Mouse (Mus musculus): ENCODE measurements around the gene Gkn2. TPM values are rescaled to one million over a fixed set of nuclear protein-coding genes. Genes with fewer than 3 reads are reported as not detected.
A peak's percentile ranks its signal among the peaks of the same experiment; 100 is the strongest.

The Gkn2 gene
- not detected for total RNA-seq (2021)
- long read RNA-seq, experiment 1, result 0 reads
- long read RNA-seq, experiment 2, result 0 reads

DNA sequence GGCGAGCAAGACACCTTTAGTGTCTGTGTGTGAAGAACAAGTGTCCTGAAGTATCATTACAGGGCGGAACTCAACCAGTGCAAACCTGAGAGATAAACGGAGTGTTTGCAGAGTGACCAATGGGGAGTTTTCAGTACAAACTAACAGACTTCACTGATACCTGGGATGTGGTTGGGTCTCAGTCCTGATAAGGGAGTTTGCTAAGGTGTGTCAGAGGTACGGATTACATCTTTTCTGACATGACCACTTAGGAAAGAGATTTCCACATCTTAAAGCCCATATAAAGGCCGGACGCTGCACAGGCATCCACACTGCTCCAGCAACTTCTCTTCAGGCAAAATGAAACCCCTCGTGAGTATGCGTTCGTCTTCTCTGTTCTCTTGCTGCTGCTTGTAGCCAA, at the start of gene Gkn2:
Gene Gkn2, plus strand, starts transcription at position 301 of the 400 bp plus-strand sequence.
- no peak for DNase-seq

DNA sequence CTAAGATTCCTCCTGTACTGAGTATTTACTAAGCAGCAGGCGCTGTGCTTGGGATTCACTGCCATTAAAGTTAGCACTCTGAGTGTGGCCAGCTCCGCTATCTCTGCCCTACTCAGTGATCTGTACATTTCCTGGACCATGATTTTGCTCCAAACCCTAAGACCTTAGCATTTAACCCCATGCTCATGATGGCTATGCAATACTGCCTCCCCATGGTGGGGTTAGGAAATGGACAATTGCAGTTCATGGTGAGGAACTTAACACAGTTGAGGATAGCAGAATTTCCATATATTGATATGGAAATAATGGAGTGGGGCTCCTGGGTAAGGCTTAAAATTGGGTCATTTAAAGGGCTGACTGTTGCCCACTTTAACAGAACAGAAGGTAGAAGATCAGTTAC, 49.8 kb upstream of the Gkn2 start:
- peak; percentile 59 for DNase-seq

DNA sequence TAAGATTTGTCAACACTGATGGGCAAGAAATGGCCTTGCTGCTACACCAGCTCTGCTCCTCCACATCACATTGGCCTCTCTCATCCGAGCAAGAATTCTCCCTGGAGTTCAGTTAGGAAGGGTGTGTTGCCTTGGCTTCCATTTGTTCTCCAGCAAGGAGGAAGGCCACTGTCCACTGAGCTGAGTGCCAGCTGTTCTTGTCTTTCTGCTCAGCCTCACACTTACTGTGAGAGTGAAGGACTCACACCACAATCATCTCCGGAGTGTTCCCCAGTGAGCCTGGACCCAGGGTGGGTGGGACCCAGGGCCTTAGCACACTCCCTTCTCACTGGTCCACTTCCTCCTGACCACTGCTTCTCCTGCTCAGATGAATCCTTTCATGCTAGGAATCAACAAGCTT, 46.2 kb upstream of the Gkn2 start:
- DNase-seq, result no peak

DNA sequence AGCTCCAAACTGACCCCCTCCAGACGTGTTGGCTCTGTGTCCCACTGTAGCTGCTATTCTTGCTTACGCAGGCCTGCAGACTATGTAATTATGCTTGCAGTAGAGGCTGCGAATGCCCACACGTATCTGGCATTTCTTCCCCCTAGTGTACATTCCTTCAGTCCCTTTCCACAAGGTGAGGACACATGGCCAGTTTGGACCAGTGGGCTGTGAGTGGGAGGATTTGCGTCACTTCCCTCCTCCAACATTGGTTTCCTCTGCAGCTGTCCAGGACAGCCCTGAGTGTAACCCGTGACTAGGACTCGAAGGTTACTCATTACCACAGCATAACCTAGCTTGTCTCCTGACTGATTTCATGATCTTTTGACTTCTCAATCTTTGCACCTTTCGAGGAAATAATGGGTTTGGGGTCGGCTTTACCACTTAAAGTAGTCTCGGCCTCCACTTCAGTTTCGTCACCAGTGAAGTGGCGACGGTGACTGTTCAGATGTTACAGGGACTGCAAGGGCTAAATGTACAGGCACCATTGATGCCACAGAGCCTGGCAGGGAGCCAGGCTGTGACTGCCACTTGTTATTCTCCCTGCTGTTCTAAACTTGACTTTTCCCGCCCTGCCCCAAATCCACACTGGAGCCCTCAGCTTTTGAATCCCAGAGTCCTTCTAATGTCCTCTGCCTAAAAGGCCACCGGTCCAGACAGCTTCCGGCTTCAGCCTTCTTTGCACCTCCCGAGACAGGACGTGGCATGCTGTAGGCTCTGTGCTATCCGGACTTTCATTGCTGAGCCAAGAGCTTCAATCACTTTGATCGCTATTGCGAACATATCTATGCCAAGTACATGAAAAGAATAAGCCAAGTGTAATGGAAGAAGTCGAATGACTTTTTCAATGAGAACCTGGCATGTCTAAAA, 44.6 kb upstream of the Gkn2 start:
- DNase-seq, result no peak

DNA sequence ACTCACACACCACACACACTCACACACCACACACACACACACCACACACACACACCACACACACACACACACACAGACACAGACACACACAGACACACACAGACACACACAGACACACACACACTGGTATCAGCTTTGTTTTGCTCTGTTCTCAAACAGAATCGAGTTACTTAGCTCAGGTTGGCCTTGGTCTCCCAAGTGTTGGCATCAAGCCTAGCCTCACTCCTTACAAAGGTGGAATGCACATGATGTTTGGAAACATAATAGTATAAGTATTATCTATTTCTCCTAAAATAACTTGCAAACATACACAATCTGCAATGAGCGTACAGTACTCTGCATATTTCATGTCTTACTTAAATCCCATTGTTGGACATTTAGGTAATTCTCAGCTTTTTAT, 40.8 kb upstream of the Gkn2 start:
- DNase-seq, result peak; percentile 21

DNA sequence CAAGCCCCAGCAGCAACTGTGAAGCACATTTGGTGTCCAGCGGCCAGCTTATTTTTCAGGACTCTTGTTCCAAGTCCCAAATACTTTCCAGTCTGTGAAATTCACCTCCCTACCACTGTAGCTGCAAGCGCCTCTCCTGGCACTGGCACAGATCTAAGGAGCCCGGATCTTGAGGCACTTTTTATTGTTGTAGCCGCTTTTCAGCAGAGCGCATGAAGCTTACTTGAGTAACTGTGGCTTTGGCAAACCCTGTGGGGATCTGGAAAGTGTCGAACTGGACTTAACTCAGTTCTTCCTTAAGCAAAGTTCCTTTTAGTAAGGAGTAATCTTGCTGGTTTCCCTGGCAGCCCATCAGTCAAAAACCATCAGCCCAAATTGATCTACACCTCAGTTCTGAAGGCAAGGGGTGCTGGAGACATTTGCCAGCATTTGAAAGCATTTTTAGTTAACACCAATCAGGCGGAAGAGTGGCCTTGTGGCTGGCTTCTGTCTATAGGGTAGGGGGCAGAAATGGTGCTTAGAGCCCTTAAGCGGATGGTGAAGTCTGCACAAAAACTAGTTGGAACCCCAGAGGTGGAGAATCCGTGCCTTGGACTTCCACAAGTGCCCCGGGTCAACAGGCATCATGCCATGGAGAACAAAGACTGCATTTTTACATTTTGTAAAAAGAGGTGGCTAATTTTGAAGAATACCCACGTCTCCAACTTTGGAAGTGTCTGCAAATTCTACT, 38.6 kb upstream of the Gkn2 start:
- peak; percentile 31 for DNase-seq

DNA sequence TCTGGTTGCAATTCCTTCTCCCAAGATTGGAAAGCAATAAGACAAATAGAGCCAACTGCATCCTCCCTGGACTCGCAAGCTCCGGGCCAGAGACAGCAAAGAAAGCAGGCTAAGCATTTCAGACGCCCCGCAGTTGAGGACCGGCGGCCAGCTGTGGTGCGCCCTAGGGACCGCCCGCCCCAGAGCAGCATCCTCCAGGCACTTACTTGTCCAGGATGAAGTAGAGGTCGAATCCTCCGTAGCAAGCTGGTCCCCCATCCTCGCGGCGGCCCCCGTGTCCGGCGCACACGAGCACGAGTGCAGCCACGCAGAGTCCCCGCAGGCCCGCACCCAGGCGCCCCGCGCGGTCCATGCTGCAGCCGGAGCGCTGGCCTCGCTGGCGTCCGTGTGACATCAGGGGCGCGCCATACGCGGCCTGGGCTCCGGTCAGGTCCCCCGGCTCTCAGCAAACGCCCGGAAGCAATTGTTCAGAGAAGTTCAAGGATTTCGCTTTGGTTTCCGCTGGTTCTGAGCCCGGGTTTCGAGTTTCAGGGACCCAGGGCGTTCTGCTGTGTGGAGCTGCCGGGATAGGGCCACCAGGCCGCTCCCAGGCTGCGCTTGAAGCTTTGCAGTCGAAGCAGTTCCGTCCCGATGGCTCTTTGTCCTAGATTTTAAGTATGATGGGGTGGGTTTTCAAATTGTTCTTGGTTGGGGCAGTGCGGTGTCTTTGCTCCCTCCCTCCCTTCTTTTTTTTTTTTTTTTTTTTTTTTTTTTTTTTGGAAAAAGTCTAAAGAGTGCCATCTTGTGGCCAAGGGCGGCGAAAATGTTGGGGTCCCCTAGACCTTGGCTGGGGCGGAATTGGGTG, 37.8 kb upstream of the Gkn2 start, which contains the start of gene Antxr1:
Gene Antxr1, minus strand, starts transcription at position 731 of the 844 bp plus-strand sequence.
- DNase-seq, result peak; percentile 71

DNA sequence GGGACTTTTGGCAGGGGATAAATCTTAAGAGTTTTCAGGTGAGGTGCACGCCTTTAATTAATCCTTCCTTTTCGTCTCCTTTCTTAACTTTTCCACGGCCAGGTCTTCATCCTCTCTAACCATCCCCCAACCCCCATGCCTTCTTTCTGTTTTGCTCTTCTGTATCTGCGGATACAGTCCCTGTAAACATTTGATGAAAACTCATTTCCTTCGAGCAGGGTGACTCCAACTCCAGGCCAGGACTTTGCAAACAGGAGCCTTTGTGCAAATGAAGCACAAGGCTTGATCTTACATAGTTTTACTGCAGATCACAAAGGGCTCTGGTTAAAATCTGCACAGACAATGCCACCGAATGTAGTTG, 37.2 kb upstream of the Gkn2 start:
- DNase-seq, result no peak

DNA sequence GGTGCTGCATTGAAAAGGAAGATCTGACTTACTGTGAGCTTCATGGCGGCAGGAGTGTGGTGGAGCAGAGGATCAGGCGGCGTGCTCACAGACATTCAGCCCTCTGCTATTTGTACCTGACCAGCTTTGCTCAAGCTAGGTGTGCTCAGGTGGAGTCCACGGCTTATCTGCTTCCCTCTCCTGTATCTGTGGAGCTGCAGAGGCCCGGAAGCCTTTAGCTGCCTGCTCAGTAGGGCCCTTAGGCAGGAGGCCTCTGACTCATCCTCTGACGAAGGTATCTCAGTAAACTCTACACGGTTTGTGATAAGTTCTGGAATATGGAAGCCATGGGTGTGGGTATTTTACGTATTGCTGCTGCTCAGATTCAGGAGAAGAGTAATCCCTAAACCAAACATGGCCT, 22.3 kb upstream of the Gkn2 start, which contains the start of gene Gkn1:
Gene Gkn1, minus strand, starts transcription at position 114 of the 400 bp plus-strand sequence.
- DNase-seq, result no peak

DNA sequence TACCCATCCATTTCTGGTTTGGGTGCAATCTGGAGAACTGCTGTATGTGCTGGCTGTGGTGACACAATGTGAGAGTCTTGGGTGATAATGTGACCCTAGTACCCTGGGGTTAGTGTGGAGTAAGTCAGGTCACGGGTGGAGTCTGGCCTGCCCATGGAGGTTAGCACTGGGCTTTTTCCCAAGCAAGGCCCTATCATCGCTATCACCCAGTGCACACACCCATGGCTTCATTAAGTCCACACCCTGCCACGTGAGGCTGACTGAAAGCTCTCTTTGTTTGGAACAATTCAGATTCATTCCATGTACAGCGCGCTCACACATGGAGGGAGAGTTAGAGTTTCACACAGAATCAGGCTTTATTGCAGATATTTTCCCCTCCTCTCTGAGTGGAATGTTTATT, 18.7 kb upstream of the Gkn2 start:
- DNase-seq, result no peak

DNA sequence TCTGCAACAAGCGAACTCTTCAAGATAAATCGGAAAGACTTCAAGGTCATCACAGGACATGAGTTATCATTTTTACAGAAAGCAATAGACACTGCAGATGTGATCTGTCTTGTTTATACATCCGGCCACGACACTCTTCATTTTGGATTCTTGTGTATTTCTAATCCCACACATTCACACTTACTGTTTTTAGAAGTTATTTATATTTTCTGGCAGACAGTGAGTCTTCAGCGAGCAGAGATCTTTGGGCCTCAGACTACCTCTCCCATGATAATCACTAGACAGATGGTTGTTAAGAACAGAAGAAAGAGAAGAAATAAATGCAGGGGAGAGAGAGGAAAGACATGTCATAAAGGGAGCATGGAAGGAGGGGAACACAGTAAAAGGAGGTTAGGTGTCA, 3.9 kb upstream of the Gkn2 start:
- no peak for DNase-seq

DNA sequence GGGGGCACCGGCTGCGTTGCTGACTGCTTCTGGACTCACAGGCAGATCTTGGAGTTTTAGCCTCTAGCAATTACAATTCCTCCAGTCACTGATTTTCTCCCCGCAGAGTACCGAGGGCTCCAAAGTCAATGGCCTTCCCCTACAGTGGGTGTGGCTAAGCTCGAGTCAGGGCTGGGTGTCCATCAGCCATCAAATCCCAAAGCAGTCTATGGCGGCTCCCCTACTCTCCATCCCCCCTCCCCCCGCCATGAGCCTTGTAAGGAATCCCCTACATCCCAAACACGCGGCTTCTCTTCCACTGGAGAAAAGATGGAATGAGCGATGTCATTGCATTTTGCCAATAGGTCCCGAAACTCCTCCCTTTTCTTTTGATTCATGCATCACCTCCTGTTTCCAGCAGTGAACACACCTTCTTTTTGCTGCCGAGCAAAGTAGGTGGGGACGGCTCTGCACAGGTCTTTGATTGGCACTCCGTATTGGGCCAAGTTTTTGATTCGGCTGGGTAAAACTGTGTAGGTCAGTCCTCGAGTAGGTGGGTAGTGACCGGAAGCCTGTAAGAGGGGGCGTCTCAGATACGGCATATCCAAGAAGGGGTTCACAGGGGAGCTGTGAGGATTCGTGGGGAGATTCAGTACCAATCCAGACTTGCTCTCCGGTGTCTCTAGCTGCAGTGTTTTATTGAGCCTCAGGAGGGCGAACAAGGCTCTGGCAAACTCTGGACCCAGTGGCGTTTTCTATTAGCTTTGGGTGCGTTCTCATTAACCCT, 11.0 kb downstream of the Gkn2 start:
- peak; percentile 56 for DNase-seq

DNA sequence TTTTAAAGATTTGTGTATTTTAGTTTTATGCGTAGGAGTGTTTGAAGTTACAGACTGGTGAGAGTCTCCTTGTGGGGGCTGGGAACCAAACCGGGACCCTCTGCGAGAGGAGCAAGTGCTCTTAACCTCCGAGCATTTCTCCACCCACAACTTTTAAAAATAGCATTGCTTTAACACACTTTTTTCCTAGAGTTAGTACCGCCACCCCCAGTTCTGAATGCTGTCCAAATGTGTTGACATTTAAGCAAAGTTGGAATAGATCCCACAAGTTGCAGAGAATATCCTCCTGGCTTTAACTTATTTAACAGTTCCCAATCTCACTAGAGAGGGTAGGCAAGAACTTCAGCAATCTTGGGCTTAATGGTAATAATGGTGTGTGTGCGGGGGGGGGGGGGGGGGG, 11.6 kb downstream of the Gkn2 start:
- peak; percentile 29 for DNase-seq

DNA sequence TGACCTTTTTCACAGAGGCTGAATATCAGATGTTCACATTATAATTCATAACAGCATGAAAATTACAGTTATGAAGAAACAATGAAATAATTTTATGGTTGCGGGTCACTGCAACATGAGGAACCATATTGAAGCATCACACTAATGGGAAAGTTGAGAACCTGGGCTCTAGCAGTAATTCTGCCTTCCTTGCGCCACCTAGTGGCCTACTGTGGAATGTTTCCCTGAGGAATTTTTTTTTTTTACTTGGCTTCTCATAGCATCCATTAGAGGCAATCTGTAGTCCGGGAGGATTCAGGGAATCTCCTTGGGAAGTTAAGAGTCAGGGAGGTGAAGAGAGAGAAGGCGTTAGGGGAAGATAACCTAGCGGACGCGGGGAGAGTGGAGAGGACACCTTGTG, 13.0 kb downstream of the Gkn2 start:
- DNase-seq, result peak; percentile 77

DNA sequence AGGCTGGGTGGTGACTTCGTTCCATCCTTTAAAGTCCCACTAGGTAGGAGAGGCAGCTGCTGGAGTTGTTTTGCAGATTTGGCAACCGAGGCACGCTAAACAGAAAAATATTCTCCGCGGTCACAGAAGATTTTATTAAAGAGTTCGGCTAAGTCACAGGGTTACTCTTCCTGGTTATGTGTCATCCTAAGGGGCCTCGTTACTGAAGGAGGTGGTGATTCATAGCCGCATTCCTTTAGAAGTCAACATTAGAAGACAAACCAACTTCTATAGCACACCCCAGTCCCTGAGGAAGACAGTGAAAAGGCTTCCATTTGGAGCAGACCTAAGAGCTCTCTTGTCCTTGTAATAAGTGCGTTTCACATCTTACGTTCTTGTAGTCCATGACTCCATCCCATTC, 13.5 kb downstream of the Gkn2 start:
- DNase-seq, result no peak

DNA sequence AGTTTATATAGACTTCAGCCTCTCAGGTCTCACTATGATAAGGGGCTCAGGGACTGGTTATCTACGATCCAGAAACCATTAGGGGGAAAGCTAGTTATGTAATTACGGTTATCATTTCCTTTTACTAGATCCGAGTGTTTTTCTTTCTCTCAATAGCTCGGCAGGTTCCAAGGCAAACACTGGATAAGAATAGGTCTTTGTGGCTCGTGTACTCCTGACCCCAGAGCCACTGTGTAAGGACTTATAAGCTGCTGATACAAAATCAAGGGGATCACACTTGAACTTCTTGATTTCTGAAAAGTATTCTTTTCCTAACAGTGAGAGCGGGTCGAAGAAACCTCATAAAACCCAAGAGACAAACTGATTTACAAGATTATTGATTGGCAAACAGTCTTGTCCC, 15.7 kb downstream of the Gkn2 start, which contains the start of gene Gkn3:
Gene Gkn3, minus strand, starts transcription at position 59 of the 400 bp plus-strand sequence.
- DNase-seq, result no peak

DNA sequence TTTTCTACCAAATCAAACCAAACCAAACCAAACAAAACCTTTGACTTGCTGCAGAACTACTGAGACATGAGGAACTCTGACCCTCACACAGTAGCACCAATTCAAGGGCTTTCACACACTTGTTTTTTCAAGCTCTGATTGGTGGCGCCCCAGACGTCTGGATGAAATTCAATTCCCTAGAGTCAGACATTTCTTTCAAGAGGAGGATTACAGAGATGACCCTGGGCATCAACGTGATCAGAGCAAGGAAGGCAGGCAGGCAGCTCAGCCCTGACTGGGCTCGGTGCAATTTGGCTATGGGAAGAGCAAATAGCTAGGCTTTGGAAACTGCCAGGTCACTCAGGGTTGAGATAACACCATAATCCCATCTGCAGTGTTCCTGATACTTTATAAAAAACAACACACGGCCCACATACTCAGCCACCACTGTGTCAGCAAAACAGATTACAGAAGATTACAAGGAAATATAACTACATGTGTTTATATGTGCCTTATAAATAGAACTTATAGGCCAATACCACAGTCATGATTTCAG, 16.4 kb downstream of the Gkn2 start:
- DNase-seq, result no peak

DNA sequence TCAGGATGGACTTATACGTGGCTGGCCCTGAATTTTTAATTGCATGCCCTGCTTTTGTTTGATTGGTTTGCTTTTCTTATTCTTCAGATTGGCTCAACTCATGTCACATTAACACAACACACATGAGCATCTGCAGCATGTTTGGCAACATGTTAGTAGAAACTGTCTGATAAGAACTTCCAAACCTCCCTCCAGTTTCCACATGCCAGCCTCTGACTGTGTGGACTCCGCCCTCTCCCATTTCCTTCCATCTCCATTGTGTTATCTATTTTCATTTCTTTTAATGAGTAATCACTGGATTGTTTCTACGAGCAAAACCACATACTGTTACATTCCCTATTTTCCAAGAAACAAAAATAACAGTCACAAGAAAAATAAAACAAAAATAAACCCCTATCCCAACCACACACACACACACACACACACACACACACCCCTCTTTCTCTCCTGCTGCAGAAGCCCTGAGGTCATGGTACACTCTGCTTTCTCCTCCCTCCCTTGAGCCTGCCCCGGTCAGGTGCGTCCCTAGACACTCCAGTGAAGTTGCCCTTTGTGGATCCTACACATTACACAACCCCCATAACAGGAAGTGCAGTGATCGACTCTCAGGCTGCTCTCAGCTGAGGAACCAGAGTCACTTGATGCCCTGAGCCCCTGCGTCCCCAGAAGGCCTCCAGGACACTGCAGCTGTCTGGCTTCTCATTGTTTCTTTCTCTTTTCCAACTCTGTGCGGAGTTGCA, 20.5 kb downstream of the Gkn2 start:
- no peak for DNase-seq

DNA sequence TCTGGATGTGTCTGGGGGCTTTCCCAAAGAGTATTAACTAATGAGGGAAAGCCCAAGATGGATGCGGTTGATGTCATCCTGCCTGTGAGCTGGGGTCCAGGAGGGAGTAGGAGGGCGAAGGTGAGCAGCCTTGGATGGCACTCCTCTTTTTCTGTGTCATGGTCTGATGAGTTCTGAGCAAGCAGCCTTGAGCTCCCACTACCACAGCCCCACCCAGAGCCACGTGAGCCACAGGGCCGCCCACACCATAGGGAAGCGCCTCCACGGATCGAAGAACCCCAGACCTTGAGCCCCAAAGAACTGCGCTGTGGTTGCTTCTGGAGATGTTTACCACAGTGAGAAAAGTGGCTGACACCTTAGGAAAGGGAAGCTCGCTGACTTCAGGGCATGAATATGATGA, 21.6 kb downstream of the Gkn2 start:
- DNase-seq, result no peak

DNA sequence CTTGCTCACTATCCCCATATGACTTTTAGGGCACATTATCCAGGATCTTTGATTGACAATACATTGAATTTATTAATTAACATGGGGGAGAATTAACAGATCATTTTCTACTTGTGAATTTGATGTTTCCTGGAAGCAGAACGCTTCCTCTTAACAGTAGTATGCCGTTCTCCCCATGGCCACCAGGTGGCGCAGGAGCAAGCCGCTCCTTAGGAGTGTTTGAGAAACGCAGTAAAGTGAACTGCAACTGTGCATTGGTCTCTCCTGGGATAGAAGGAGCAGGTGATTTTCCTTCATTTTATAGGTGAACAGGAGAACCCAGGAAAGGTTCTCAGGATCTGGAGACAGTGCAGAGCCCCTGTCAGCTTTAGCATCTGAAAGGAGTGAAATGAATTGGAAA, 26.0 kb downstream of the Gkn2 start:
- peak; percentile 87 for DNase-seq

Data from adrenal gland, postnatal 10 days (tissue).